Mouse (Mus musculus): ENCODE measurements around the gene Olfr312. TPM values are rescaled to one million over a fixed set of nuclear protein-coding genes. Genes with fewer than 3 reads are reported as not detected.

Gene Olfr312
- total RNA-seq, 2 experiments from 2014 or later = not detected

GRCm38 (mm10) chr11:58847636-58848035 is 18.6 kb downstream of the Olfr312 start:
- intact Hi-C loops (cut with DNase I) = no loop called here
- no peak for DNase-seq

- intact Hi-C loops (cut with DNase I) = no loop called here
- DNase-seq = no peak
These were observed 20.7 kb downstream of the Olfr312 start for GRCm38 (mm10) chr11:58849731-58850130.

DNA sequence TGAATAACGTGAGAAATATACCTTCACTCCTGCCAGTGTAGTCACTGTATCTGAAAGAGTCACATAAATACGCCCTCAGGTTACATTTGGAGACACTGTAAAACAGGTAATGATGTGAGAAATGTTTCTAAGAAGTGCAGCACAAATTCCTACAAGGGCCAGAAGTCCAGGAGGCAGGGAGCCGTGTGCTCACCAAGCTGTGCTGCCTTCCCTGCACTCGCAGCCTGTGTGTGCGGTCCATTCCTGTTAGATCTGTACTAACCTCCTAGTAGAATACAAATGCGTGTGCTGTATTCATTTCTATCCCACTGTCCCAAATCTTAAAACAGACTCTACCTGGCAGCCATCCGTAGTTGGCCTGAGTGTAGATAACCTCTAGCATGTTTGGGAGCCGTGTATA is 31.7 kb downstream of the Olfr312 start:
- DNase-seq = no peak
- intact Hi-C loops (cut with DNase I) = no loop called here

- peak; percentile 83 to 87 for DNase-seq
- intact Hi-C loops (cut with DNase I) = no loop called here
These were observed 38.3 kb downstream of the Olfr312 start, which contains the start of gene 2810021J22Rik for GRCm38 (mm10) chr11:58867039-58867953. TSS of gene 2810021J22Rik (plus strand) at chr11:58867216.

DNA sequence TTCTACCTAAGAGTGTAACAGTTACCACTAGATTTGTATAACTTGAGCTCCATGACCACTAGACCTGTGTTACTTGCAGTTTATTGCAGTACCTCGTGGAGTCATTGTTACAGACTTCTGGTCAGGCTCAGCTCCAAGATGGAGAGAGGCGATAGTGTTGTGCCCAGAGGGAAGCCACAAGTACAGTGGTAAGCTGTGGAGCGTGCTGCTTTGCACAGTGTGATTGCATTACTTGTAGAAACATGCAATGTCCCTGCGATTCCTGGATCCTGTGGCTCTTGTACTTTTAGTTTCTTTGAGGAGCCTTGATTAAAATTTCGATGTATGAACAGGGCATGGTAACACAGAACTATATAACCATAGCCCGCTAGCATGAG is 38.9 kb downstream of the Olfr312 start:
- intact Hi-C loops (cut with DNase I) = no loop called here
- DNase-seq = no peak

GRCm38 (mm10) chr11:58870961-58871360 is 41.9 kb downstream of the Olfr312 start:
- intact Hi-C loops (cut with DNase I) = no loop called here
- no peak for DNase-seq

DNA sequence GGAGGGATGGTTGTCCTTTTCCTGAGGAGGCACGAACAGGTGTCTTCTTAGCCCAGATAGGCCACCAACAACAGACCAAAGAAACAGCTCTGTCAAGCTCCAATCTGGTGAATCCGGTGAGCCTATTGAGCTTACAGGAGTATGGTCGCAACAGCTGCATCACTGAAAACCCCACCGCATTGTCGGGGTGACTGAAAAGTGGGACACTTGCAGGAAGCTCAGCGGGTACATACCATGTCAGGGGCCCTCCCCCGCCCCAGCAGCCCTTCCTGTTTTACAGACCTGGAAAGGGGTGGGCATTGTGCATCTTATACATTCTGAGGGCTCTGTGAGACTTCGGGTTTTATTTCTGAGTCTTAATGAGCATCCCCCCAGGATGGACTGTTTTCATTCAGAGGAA is 54.7 kb downstream of the Olfr312 start:
- intact Hi-C loops (cut with DNase I) = no loop called here
- peak in 1 of 2 experiments; percentile 8 for DNase-seq

Other genes with a start within 250 kb of the Olfr312 start
- gene Olfr324, start 234.1 kb upstream of the Olfr312 start, total RNA-seq (2021) = not detected
- gene 2210407C18Rik, start 213.2 kb upstream of the Olfr312 start, total RNA-seq (2021) = under 1 TPM; 0.52 to 0.79 TPM
- not detected for gene Olfr323, start 198.7 kb upstream of the Olfr312 start, total RNA-seq (2021)
- under 1 TPM in 1 of 2 experiments, not detected in 1; 0.12 TPM for gene Trim58, start 188.8 kb upstream of the Olfr312 start, total RNA-seq (2021)
- not detected for gene Olfr322, start 170.5 kb upstream of the Olfr312 start, total RNA-seq (2021)
- not detected for gene Olfr320, start 148.1 kb upstream of the Olfr312 start, total RNA-seq (2021)
- gene Olfr319, start 130.1 kb upstream of the Olfr312 start, total RNA-seq (2021) = not detected
- gene Olfr318, start 105.2 kb upstream of the Olfr312 start, total RNA-seq (2021) = not detected
- not detected for gene Olfr317, start 90.0 kb upstream of the Olfr312 start, total RNA-seq (2021)
- not detected for gene Olfr316, start 76.5 kb upstream of the Olfr312 start, total RNA-seq (2021)
- not detected for gene Olfr315, start 56.0 kb upstream of the Olfr312 start, total RNA-seq (2021)
- gene Olfr314, start 46.3 kb upstream of the Olfr312 start, total RNA-seq (2021) = not detected
- under 1 TPM in 1 of 2 experiments, not detected in 1; 0.67 TPM for gene Fam183b, start 27.3 kb upstream of the Olfr312 start, total RNA-seq (2021)
- gene Olfr313, start 14.2 kb upstream of the Olfr312 start, total RNA-seq (2021) = not detected
- gene Olfr311, start 10.0 kb downstream of the Olfr312 start, total RNA-seq (2021) = not detected
- gene Gm12258, start 17.9 kb downstream of the Olfr312 start, total RNA-seq (2021) = 1 to 10 TPM; 2.3 to 3.5 TPM
- 1 to 10 TPM; 3.5 to 3.9 TPM for gene 2810021J22Rik, start 38.0 kb downstream of the Olfr312 start, total RNA-seq (2021)
- gene Zfp39, start 75.0 kb downstream of the Olfr312 start, total RNA-seq (2021) = 1 to 10 TPM; 5.2 to 6.1 TPM
- under 1 TPM in 1 of 2 experiments, not detected in 1; 0.12 TPM for gene Btnl10, start 88.7 kb downstream of the Olfr312 start, total RNA-seq (2021)
- 100 to 1,000 TPM; 162 to 173 TPM for gene Rnf187, start 109.7 kb downstream of the Olfr312 start, total RNA-seq (2021)
- gene Hist3h2ba, start 119.7 kb downstream of the Olfr312 start, total RNA-seq (2021) = 10 to 100 TPM; 11.0 to 13.0 TPM
- gene Hist3h2a, start 125.4 kb downstream of the Olfr312 start, total RNA-seq (2021) = 10 to 100 TPM; 33.2 to 36.7 TPM
- gene Trim17, start 125.4 kb downstream of the Olfr312 start, total RNA-seq (2021) = under 1 TPM; 0.12 to 0.22 TPM
- gene Trim11, start 148.9 kb downstream of the Olfr312 start, total RNA-seq (2021) = 10 to 100 TPM; 19.9 to 20.8 TPM

Measured in heart, postnatal 10 days (tissue).